Mouse (Mus musculus): ENCODE results near the gene Rcl1. TPM values are rescaled to one million over a fixed set of nuclear protein-coding genes. Genes with fewer than 3 reads are reported as not detected.

The Rcl1 gene
- polyA plus RNA-seq, 1 experiment from 2014 or later, result 61.5 TPM

GRCm38 (mm10) chr19:29150038-29150437, 48.9 kb downstream of the Rcl1 start:
- Histone ChIP-seq H3K4me2 (no peak overlapping the region), H3K4me3 (ENCODE audit: low read depth, low read length) (no peak overlapping the region), H3K27ac (ENCODE audit: low read depth) (no peak overlapping the region), H3K36me3 (ENCODE audit: insufficient read depth) (no peaks in the 10 kb centered on the region), H3K9ac (no peak overlapping the region), H3K27me3 (ENCODE audit: insufficient read depth, low read length) (no peaks in the 10 kb centered on the region), H3K9me3 (ENCODE audit: low read depth, low read length) (no peaks in the 10 kb centered on the region), H3K4me1 (ENCODE audit: insufficient read depth) (no peaks in the 10 kb centered on the region)
- DNase-seq (no peak), ATAC-seq (ENCODE audit: insufficient read depth) (no peak)
- no peak for TF ChIP-seq CTCF (IDR thresholded peaks at IDR 0.05; ENCODE audit: low read depth)
- WGBS, result 52% methylated on average over 6 of the region's 6 CpGs

- Histone ChIP-seq H3K27ac (ENCODE audit: low read depth) (no peak overlapping the region), H3K27me3 (ENCODE audit: insufficient read depth, low read length) (no peaks in the 10 kb centered on the region), H3K9ac (no peak overlapping the region), H3K4me1 (ENCODE audit: insufficient read depth) (no peaks in the 10 kb centered on the region), H3K4me2 (no peak overlapping the region), H3K4me3 (ENCODE audit: low read depth, low read length) (no peak overlapping the region), H3K9me3 (ENCODE audit: low read depth, low read length) (no peaks in the 10 kb centered on the region), H3K36me3 (ENCODE audit: insufficient read depth) (no peaks in the 10 kb centered on the region)
- ATAC-seq (ENCODE audit: insufficient read depth), result no peak
- whole genome bisulfite sequencing, result 74% methylated on average over 2 of the region's 2 CpGs
- TF ChIP-seq CTCF (IDR thresholded peaks at IDR 0.05; ENCODE audit: low read depth), result no peak
- DNase-seq, result no peak
Observed at GRCm38 (mm10) chr19:29151443-29151842, 50.3 kb downstream of the Rcl1 start.

- no peaks in the 10 kb centered on the region for H3K9me3 ChIP-seq (ENCODE audit: low read depth, low read length)
- ATAC-seq (ENCODE audit: insufficient read depth), result no peak
- no peak for TF ChIP-seq CTCF (IDR thresholded peaks at IDR 0.05; ENCODE audit: low read depth)
Observed at GRCm38 (mm10) chr19:29155552-29155951, 54.4 kb downstream of the Rcl1 start.

DNA sequence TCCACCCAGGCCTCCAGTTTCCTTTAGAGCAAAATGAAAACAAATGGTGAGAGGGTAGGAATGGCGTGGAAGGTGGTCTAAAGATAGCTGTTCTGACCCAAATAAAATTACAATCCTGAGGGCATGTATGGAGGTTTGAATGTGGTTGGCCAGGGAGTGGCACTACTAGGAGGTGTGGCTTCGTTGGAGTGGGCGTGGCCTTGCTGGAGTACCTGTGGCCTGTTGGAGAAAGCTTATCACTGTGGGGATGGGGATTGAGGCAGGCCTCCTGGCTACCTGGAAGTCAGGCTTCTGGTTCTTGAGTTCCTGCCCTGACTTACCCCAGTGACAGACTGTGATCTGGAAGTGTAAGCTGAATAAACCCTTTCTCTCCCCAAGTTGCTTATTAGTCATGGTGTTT, 55.2 kb downstream of the Rcl1 start:
- ATAC-seq (ENCODE audit: insufficient read depth) (no peak), DNase-seq (no peak)
- H3K4me3 ChIP-seq (ENCODE audit: low read depth, low read length), result no peak overlapping the region
- no peak for TF ChIP-seq CTCF (IDR thresholded peaks at IDR 0.05; ENCODE audit: low read depth)
- no peaks in the 10 kb centered on the region for H3K4me1 ChIP-seq (ENCODE audit: insufficient read depth)
- no peaks in the 10 kb centered on the region for H3K36me3 ChIP-seq (ENCODE audit: insufficient read depth)
- H3K27ac ChIP-seq (ENCODE audit: low read depth), result no peak overlapping the region
- H3K4me2 ChIP-seq, result no peak overlapping the region
- H3K9ac ChIP-seq, result no peak overlapping the region
- no peaks in the 10 kb centered on the region for H3K9me3 ChIP-seq (ENCODE audit: low read depth, low read length)
- 49% methylated on average over 3 of the region's 3 CpGs for WGBS
- no peaks in the 10 kb centered on the region for H3K27me3 ChIP-seq (ENCODE audit: insufficient read depth, low read length)

More at GRCm38 (mm10) chr19:29155552-29155951, 54.4 kb downstream of the Rcl1 start:
- Histone ChIP-seq H3K9ac (no peak overlapping the region), H3K36me3 (ENCODE audit: insufficient read depth) (no peaks in the 10 kb centered on the region), H3K27me3 (ENCODE audit: insufficient read depth, low read length) (no peaks in the 10 kb centered on the region), H3K4me1 (ENCODE audit: insufficient read depth) (no peaks in the 10 kb centered on the region), H3K4me3 (ENCODE audit: low read depth, low read length) (no peak overlapping the region), H3K4me2 (no peak overlapping the region), H3K27ac (ENCODE audit: low read depth) (no peak overlapping the region)
- DNase-seq, result no peak
- WGBS, result 43% methylated on average over 3 of the region's 3 CpGs

GRCm38 (mm10) chr19:29157678-29158466, 56.7 kb downstream of the Rcl1 start:
- Histone ChIP-seq H3K4me1 (ENCODE audit: insufficient read depth) (no peaks in the 10 kb centered on the region), H3K27me3 (ENCODE audit: insufficient read depth, low read length) (no peaks in the 10 kb centered on the region), H3K9ac (no peak overlapping the region), H3K4me3 (ENCODE audit: low read depth, low read length) (no peak overlapping the region), H3K9me3 (ENCODE audit: low read depth, low read length) (no peaks in the 10 kb centered on the region), H3K27ac (ENCODE audit: low read depth) (no peak overlapping the region), H3K36me3 (ENCODE audit: insufficient read depth) (no peaks in the 10 kb centered on the region), H3K4me2 (no peak overlapping the region)
- ATAC-seq (ENCODE audit: insufficient read depth) (no peak), DNase-seq (no peak)
- 89% methylated on average over 5 of the region's 5 CpGs for WGBS
- no peak for TF ChIP-seq CTCF (IDR thresholded peaks at IDR 0.05; ENCODE audit: low read depth)

DNA sequence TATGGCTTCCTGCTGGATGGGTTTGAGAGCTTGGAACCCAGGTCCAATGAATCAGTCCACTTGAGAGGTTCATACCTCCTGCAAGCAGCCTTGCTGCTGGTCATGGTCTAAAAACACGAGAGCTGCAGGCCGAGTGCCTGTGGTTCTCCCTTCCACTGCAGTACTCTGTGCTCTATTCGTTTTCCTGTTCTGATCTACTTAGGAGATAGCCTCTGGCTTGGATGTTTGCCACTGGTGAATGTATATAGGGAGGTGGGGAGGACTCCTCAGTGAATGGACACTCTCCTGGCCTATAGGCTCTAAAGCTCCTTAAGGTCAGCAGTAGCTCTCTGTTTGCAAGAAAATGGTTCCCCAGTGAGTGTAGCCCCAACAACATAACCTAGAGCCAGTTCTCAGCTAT, 57.3 kb downstream of the Rcl1 start:
- H3K27me3 ChIP-seq (ENCODE audit: insufficient read depth, low read length), result no peaks in the 10 kb centered on the region
- no peak for DNase-seq
- H3K36me3 ChIP-seq (ENCODE audit: insufficient read depth), result no peaks in the 10 kb centered on the region
- no peak for TF ChIP-seq CTCF (IDR thresholded peaks at IDR 0.05; ENCODE audit: low read depth)
- no peak overlapping the region for H3K27ac ChIP-seq (ENCODE audit: low read depth)
- H3K9me3 ChIP-seq (ENCODE audit: low read depth, low read length), result no peaks in the 10 kb centered on the region
- 76% methylated on average over 3 of the region's 3 CpGs for whole genome bisulfite sequencing
- H3K4me2 ChIP-seq, result no peak overlapping the region
- no peaks in the 10 kb centered on the region for H3K4me1 ChIP-seq (ENCODE audit: insufficient read depth)
- ATAC-seq (ENCODE audit: insufficient read depth), result no peak
- H3K9ac ChIP-seq, result no peak overlapping the region
- no peak overlapping the region for H3K4me3 ChIP-seq (ENCODE audit: low read depth, low read length)

GRCm38 (mm10) chr19:29163817-29164527, 62.8 kb downstream of the Rcl1 start:
- WGBS, result 82% methylated on average over 4 of the region's 4 CpGs
- Histone ChIP-seq H3K36me3 (ENCODE audit: insufficient read depth) (no peaks in the 10 kb centered on the region), H3K9ac (no peak overlapping the region), H3K27me3 (ENCODE audit: insufficient read depth, low read length) (no peaks in the 10 kb centered on the region), H3K4me2 (no peak overlapping the region), H3K4me1 (ENCODE audit: insufficient read depth) (no peaks in the 10 kb centered on the region), H3K27ac (ENCODE audit: low read depth) (no peak overlapping the region), H3K9me3 (ENCODE audit: low read depth, low read length) (no peaks in the 10 kb centered on the region), H3K4me3 (ENCODE audit: low read depth, low read length) (no peak overlapping the region)
- ATAC-seq (ENCODE audit: insufficient read depth), result no peak
- DNase-seq, result no peak
- no peak for TF ChIP-seq CTCF (IDR thresholded peaks at IDR 0.05; ENCODE audit: low read depth)
